Mouse (Mus musculus): ENCODE data around the gene Cdk5rap2. TPM values are rescaled to one million over a fixed set of nuclear protein-coding genes. Genes with fewer than 3 reads are reported as not detected.

The Cdk5rap2 gene
- polyA plus RNA-seq, 1 experiment, result 7.9 TPM

DNA sequence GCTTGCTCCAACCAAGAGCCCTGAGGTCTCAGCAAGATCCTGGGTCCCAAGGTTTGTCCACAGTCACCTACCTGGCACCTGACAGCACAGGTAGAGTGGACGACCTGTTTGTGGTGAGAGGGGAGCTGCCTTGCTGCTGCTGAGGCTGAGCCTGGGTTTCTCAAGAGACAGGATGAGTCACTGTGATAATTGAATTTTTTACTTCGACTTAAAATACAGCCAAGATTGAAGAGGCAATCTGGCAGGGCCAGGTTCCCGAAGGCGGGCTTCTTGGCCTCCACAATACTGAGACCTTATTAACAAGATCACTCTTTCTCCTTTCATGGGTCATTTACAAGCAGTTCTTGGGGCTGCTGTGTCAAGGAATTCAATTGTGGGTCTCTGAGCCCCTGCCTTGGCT, 190.5 kb downstream of the Cdk5rap2 start:
- DNase-seq (ENCODE audit: extremely low spot score in 1 of 2, low spot score in 1 of 2), result peak in 1 of 2 experiments; percentile 51

DNA sequence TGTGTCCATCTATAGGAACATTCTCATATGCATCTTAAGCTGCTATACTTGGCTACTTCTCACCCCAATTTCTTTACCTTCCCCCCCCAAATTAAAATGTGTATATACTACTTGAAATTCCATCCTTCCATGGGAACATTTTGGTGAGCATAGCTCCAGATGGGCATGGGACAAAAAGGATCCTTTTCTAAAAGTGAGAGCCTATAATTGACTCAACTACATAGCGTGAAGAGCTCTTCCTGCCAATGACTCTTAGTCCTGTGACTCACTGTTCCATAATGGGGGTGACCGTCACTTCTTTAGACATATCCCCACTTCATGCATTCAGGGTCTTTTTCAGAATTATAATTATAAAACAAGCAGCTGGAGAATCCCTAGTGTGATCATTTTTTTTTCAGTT, 224.3 kb downstream of the Cdk5rap2 start:
- peak; percentile 73 to 77 for DNase-seq (ENCODE audit: extremely low spot score in 1 of 2, low spot score in 1 of 2)

Other genes with a start within 250 kb of the Cdk5rap2 start
- 32.6 and 35.7 TPM in 2 replicates for gene Megf9, start 124.6 kb upstream of the Cdk5rap2 start, polyA plus RNA-seq (2012; rRNA removed)